Mouse (Mus musculus) E14TG2a.4 (cell line): Measurements from ENCODE around the gene Coq8b.

Experiments used
- CTCF ChIP-seq: conservative IDR thresholded peaks from 2 replicates; pipeline ENCODE4 v1.5.1; 2014; ENCODE audit warnings: low read length
- NANOG ChIP-seq: IDR thresholded peaks from 2 replicates; pipeline ENCODE4 v1.6.1; 2014; ENCODE audit warnings: borderline replicate concordance, low read length, mixed read lengths
- POU5F1 ChIP-seq: IDR thresholded peaks from 2 replicates; pipeline ENCODE4 v1.6.1; 2014; ENCODE audit warnings: low read length, borderline replicate concordance

DNA sequence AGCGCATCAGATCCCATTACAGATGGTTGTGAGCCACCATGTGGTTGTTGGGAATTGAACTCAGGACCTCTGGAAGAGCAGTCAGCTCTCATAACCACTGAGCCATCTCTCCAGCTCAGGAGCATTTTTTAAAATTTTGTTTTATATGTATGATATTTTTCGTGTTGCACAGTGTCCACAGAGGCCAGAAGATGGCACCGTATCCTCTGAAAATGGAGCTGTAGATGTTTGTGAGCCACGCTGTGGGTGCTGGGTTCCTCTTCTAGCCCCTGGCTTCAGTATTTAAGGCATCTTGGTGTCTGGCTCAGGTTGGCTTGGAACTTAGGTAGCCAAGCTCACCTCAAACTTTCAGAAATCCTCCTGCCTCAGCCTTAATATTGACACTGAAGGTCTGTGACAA is 63.7 kb downstream of the Coq8b start:
- TF ChIP-seq CTCF (no peak), NANOG (no peak), POU5F1 (no peak)
